Mouse (Mus musculus): Measurements from ENCODE around the gene Cacna2d1.

Gene Cacna2d1

DNA sequence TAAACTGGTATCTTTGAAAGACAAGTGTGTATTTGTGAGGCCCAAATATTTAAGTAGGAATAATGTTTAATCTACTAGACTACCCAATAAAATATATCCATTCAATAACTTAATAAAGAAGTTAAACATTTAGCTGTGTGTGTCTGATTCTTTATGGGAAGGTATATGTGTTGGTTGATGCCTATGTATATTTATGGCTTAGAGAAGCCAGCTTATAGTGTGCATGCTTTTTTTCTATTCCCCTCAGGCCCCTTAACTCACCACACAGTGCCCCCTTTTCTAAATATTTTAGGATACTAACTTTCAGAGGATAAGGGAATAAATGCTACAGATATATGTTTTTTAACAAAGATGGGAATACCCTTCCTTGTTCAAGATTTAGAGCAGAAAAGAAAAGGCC is 128.8 kb downstream of the Cacna2d1 start:
- no peak for DNase-seq

DNA sequence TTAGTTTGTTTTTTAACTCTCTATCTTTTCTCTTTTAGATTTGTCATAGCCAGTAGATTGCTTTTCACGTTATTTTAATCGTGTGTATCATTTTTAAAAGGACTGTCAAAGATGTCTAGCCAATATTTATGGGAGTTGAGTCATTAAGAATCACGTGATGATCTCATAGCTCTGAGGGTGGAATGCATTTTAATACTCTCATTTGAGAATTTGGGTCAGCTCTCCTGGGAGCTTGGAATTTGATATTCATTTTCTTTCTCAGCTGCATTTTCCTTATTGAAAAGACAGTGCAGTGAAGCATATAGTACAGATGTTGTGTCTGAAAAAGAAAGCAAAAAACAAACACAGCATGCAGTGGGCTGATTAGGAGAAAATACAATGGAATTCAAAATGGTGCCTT is 129.5 kb downstream of the Cacna2d1 start:
- no peak for DNase-seq

DNA sequence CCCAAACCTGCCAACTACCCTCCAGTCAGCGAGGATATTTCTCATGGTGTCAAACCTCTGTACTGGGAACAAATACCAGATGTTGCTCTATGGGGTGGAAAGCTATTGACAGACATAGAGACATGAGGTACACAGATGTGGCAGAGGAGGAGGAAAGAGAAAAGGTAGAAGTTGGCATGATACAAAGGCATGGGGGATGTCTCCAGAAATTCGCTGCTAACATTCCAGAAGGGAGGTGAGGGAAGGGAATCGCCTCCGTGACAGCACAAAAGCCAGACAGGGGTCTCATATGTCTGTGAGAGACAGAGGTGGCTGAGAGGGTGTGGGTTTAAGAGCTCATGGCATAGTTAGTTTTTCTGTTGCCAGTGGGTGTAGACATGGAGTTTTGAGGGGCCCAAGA is 131.3 kb downstream of the Cacna2d1 start:
- no peak for DNase-seq

DNA sequence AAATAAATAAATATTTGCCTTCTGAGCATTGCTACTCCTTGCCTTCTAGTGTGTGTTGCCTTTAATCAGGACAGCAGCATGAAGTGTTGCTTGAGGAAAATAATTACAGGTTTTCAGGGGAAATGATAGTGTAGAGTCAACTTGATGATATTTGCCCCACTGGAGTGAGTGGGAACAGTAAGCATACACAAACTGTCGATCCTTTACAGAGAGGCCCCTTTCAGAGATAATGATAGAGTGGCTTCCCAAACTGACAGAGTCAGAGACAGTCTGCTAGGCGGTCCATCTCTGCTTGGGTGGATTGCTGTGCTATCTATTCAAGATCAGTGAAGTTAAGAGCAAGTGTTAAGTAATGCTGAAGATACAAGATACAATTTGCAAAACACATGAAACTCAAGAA is 147.8 kb downstream of the Cacna2d1 start:
- no peak for DNase-seq

DNA sequence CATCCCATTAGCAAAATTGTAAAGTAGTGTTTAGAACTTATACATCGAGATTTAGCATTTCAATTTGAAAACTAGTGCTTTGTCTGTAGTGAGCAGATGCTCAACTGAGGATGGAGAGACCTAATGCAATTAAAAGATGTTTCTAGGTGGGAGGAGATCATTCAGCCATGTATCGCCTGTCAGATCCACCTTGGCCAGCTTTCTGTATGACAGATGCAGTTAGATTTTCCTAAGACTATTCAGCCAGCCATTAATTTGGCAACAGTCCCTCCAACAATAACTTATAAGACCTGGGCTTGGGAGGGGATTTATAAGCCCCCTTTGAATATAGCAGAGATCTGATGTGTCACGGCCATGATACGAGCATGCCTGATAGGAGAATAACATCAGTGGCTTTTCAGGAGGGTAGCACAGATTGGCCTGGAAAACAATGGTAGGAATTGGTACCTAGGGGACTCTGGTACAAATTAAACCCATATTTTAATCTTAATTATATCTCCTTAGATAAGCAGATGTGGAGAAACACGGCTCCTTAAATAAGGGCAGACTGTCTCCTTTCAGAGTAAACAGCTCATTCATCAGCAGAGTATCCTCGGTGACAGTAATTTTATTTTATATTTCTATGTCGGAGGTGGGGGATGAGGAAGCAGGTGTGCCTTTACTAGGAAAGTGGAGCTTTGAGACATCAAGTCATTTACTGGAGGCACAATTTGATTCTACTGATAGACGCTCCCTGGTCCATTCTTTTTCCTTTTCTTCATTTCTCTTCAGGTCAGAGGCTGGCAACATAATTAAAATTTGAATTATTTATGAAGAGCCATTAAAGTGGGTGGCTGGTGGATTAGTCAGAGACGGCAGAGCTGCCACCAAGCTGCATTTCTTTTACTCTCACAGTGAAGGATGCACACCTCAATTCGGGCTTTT is 152.8 kb downstream of the Cacna2d1 start:
- peak in 1 of 2 experiments; percentile 29 for DNase-seq

DNA sequence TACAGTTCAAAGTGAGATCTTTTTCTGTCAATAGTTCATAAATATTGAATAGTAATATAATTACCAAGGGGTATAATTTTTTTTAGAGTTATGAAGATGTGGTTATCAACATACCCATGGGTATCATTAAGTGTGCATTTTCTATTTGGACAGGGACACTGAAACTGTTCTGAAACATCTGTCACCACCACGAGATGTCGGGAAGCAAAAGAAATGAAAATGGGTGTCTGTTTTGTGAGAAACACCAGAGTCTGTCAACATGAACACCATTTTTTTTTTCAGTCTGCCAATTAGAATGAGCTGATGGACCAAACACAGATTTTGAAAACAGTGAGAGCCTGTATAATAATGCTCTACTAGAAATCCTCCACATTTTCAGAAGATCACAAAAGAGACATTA is 153.5 kb downstream of the Cacna2d1 start:
- no peak for DNase-seq

DNA sequence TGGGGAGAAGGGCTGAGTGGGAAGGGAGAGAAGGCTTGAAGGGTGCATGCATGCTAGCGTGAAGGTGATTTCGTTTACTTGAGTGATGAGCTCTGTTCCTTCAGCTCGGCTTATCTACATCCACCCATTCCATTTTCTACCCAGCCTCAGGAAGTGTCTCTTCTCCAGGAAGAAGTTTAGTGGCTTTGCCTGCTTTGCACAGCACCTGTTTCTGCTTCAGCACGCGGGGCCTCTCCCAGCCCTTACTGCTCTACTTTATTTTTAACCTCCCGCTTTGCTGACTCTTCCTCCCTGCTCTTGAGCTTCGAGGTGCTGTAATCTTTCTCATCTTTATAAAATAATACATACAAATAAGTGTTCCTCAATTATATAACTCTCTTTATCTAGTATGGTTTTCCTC is 158.0 kb downstream of the Cacna2d1 start:
- no peak for DNase-seq

DNA sequence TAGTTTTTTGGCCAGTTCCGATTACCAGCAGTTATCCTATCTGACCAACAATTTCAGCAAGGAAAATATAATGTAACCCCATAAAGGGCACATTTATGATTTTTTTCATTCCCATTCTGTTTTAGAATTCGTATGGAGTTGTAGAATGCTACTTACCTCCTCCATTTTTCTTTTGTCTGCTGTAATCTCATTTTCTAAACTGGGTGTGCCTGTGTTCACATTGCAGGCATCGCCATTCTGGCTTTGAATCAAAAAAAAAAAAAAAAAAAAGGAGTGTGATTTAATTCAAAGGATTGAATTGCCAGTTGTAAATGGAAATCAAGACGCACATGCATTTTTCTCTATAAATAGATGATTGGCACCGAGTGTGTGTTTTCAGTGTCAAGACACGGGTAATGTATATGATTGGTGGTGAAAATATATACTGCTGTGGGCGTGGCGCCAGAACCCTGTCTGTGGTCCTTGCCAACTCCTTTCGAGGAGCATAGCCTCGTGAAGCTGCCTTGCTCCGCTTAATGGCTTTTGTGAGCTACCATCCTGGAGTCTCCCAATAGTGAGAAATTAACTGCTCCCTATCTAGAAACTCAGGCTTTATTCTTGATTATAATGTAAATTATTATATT is 158.7 kb downstream of the Cacna2d1 start:
- peak; percentile 63 to 68 for DNase-seq

DNA sequence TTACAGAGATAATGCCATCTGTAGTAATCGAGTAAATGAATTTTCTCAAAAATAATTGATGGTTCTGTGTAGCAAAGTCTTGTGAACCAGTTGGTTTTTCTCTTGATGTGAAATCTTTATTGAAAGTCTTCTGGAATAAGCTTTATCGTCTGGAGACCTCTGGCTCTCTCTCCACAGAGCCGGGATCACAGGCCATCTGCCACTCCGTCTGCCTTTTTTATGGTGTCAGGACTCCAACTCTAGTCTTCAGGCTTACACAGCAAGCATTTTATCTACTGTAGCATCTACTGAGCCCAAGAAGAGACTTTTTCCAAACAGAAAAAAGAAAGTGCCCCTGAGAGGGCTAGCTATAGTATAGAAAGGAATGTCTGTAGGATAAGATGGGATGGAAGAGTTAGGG is 160.9 kb downstream of the Cacna2d1 start:
- DNase-seq = peak; percentile 78 to 82

DNA sequence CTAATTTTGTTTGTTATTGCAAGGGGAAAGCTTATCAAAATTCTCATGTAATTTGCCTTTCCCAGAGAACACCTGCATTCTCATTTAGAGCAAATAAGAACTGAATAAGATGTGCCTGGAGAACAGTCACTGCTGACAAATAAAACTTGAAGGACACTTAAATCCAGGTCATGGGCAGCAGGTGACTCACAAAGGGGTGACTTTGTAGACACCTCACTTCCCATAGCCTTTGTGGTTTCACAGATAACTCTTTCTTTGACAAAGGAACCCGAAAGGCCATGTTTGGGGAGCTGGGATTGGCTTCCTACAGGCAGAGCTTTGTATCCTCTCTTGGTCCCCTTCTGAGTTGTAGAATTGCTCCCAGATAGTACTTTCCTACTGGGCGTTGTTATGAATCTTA is 164.3 kb downstream of the Cacna2d1 start:
- no peak for DNase-seq

DNA sequence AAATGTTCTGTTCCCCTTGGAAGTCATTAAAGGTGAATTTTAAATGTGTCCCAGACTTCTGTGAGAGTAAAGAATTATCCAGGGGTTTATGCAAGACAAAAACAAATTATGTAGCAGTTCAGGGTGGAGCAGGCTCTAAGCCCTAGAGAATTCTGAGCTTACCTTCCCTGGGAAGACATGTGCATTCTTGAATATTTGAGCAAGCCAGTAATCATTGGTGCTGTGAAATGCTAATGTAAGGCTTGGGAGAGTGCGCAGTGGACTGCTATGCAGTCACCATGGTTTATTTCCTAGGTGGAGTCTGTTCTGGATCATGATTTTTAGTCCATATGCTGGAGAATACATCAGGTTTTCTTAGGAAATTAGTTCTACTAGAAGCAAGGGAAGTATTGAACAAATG is 167.3 kb downstream of the Cacna2d1 start:
- DNase-seq = no peak

DNA sequence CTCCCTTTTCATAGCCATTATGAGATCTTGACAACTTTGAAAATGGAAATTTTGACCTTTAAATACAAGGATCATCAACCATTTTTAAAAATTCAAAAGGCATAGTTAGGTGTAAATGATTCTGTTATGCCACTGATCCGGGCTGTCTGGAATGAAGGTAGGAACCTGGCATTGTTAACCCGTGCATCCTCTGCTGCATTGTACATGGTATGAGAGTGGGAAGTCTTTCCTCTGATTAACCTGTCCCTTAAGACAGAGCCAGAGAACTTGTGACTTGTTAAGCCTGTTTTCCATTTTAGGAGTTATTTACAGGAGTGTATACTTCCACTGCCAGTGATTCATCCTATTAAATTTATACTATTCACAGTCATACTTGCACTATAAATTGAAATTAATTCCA is 171.2 kb downstream of the Cacna2d1 start:
- no peak for DNase-seq

DNA sequence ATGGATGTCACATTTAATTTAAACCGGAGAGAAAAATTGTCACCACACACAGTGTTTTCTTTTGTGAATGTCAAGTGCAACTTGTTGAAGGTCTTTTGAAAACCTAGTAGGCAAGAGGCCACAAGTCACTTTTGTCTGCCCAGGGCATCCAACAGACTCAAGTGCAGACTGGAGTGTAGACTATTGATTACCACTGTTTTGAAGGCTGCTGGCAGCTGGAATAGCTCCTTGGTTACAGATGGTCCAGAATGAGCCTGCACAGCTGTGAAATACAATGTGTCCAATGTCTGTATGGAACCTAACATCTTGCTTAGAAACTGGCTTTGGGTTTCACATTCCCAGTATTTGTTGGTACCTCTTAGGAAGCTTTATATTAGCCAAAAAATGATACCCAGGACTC is 176.2 kb downstream of the Cacna2d1 start:
- no peak for DNase-seq

DNA sequence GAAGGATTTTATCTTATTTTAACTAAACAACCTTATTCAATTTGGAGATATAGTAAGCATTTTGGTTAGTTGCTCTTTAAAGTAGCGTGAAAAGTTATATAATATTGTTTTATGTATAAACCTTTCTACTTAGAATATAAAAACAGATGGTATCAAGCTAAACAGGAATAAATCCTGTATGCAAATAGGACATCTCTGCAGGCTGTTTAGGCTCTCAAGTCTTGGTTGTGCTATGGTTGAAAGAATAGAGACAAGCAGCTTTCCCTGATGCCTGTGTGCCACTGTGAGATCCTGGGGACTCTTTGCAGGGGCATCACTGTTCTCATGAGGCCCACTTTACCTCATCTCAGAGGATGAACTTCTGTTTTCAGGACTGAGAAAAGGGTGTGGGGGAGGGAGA is 179.4 kb downstream of the Cacna2d1 start:
- no peak for DNase-seq

DNA sequence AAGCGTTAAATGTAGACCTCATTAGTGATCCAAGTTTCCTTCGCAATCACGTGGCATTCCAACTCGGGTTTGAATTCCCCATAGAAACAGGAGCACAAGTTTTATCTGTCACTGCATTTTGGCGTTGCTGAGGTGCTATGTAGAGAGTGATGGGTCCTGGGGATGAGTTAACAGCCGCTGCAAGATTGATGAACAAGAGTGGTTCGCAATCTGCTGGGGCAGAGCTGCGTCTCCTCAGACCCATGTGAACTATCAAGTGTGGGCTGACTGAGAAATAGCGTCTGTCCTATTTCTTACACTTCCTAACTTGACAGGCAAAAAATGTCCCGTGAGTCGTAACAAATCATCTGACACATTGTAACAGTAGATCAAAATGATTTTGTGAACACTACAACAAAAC is 186.8 kb downstream of the Cacna2d1 start:
- no peak for DNase-seq

DNA sequence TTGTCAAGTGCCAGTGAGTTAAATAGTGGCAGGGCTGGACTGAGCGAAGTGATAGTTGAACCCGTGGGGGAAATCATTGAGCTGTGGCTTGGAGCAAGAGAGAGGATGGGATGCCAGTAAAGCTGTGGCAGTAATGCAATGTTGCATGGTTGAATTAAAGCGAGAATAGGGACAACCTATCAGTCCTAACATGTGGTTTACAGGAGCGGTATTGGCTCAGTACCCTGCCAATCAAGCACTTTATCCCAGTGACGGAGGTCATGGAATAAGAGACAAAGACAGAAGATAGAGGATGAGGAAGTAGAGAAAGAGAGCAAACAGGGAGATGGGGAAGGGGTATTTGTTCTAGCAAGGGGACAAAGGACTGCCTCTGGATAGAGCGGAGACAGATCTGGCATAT is 187.6 kb downstream of the Cacna2d1 start:
- no peak for DNase-seq

DNA sequence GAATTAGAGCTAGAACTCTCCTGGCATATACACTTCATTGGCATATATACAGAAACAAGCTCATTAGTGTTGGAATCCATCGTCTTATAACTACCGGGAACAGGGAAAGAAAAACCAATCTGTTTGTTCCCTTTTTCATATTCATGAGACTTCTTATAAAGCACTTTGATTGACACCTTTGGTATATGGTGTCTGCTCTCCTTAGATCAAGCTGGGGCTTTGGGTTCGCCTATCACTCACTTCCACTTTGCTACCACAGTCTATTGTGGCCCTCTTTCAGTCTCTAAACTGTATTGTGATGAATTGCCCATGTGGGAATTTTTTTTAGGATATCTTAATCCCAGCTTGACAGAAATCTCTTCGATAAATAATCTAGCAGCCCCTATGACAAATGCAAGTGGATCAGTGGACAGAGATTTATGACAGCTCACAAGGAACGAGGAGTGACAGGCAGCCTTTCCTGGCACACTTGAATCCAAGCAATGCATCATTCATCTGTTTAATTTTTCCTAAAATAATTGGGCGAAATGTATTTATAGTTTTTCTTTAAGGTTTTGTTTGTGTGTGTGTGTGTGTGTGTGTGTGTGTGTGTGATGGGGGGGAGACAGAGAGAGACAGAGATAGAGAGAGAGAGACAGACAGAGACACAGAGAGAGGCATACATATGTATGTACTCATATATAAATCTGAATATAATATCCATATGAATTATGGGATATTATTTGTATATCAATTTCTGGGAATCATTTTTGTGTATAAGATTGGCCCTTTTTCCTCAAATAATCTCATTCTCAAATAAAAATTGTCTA is 200.0 kb downstream of the Cacna2d1 start:
- no peak for DNase-seq

DNA sequence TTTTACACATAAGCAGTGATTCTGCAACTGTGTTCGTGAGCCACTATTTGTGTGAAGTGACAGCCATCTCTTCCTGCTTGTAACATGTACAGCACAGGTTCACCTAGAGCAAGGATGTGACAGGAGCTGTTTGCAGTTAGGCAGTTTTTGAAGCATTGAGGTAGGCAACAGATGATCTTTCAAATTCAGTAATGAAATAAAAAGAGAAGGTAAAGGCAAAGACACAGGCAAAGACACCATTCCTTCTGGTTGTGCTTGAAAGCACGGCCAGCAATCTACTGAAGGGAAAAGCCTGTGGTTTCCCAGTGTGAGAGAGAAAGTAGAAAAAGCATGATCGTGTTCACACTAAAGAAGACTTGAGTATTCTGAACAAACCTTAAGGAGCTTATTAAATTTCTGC is 201.5 kb downstream of the Cacna2d1 start:
- no peak for DNase-seq

DNA sequence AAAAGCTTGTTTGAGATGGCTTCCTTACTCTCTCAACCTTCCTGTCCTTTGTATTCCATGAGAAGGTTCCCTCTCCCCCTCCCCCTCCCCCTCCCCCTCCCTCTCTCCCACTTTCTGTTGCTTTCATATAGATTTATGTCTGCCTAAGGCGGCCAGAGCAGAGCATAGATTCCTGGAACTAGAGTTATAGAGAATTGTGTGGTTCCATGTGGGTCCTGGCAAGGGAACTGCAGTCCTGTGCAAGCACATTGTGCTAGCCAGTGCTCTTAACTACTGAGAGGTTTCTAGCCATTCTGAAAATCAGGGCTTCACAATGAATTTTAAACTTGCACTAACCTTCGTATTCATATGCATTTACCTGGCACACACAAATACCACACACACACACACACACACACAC is 202.3 kb downstream of the Cacna2d1 start:
- no peak for DNase-seq

DNA sequence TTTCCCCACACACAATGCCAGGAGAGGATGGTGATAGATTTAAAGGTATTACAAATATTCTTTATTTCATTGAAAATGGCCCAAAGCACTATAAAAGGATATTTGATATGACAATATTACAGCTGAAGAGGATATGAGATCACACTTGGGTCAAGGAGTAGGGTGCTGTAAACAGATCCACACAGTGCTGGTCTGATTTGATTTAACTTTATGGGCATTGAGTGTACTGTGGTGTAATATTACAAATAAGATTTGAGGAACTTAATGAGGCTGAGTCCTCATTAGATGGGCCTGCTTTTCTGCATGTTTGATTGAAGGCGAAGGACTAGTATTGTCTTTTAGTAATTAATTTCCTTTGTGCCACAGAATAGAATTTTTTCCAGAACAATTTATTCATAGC is 212.1 kb downstream of the Cacna2d1 start:
- DNase-seq = no peak

DNA sequence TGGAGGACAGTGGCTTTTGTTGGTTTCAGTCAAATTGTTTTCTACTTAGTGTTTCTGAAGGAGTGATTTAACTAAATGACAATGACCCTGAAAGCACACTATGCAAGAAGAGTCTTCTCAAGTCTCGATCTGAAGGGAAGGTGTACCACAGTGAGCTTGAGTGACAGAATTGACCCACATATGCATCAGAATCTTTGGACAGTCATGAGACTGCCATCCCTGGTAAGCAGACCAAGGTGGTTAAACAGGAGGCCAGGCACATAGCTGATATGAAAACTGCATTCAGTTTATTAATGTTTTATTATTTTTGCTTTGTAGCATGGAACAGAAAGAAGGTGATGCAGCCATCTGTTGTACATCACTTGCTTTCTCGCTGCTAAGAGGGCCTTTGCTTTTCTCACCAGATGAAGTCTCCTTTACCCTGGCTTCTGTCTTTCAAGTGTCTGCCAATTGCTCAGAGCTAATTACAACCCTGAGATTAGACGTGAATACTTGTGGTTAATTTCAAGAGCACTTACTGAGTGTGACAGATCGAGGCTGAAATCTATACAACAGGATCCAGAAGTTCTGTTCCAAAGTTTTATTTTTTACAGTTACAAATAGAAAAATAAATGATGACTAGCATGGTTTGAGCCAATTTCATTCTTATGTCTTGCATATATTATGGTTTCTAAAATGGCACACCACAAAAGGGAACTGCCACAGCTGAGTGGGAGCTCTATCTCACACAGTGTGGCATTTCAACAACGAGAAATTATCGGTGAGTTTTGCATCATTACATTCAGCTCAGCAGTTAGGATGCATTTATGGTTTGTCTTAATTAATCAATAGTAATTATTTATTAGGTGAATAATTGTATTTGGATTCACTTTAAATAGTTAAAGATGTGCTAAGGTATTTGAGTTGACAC is 221.1 kb downstream of the Cacna2d1 start:
- no peak for DNase-seq

DNA sequence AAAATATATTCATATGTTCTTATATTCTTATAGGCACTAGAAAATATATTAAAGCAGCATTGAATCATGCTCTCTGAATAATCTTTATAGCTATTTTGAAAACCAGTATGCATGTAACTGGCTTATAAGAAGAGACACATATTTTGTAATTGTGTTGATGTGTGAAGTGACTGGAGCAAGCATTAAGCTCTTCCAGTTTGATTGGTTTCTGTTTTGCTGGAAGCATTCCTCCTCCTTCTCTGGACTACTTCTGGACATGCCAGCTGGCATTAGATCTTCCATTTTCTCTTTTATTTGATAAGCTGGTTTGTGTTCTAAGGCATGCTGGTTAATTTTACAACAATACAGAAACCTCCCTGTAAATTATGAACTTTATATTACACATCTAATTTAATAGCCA is 228.8 kb downstream of the Cacna2d1 start:
- DNase-seq = no peak
